Mouse (Mus musculus) embryo, embryonic 10.5 days (tissue): Measurements from ENCODE around the gene Gpsm1.

Experiments used
- DNase-seq: peaks from one replicate; pipeline ENCODE4 v3.0.0-alpha.2; 2015; ENCODE audit warnings: low spot score

The Gpsm1 gene

GRCm38 (mm10) chr2:26312812-26313211 is 2.5 kb upstream of the Gpsm1 start:
- no peak for DNase-seq

- DNase-seq, result no peak
Measured at GRCm38 (mm10) chr2:26313394-26313793, 1.9 kb upstream of the Gpsm1 start.

DNA sequence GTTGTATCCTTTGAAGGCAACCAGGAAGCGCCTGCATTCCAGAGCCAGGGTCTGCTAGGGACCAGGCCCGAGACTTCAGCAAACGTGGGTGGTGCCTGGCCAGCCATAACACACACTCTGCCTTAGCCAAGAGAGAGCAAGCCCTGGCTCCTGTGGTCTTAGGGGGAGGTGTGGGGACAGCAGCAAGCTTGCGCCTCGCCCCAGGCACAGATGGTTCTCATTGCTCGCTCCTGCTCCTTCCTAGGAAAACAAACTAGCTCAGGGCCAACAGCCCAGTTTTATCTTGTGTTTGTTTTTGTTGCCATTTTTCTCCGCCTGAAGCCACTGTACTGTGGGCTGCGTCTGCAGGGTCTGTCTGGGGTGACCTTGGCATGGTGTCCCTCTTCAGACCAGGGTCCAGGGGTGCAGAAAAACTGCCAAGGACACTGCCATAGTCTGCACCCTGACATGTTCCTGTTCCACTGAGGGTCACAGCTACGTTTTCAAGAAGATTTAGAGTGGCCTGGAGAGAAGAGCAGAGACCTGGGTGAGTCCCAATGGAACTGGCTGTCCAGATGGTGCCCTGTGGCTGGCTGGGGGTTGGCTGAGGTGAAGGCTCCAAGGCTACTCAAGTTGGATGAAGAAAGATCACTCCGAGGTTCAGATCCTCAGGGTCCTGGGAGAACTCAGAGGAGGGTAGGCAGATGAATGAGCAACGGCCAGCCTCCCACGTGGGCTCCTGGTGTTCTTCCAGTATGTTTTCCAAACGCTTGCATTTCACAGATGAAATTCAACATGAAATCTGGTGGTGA is 839 bp upstream of the Gpsm1 start:
- DNase-seq, result peak; percentile 75

GRCm38 (mm10) chr2:26315925-26316311 is 603 bp downstream of the Gpsm1 start:
- no peak for DNase-seq

DNA sequence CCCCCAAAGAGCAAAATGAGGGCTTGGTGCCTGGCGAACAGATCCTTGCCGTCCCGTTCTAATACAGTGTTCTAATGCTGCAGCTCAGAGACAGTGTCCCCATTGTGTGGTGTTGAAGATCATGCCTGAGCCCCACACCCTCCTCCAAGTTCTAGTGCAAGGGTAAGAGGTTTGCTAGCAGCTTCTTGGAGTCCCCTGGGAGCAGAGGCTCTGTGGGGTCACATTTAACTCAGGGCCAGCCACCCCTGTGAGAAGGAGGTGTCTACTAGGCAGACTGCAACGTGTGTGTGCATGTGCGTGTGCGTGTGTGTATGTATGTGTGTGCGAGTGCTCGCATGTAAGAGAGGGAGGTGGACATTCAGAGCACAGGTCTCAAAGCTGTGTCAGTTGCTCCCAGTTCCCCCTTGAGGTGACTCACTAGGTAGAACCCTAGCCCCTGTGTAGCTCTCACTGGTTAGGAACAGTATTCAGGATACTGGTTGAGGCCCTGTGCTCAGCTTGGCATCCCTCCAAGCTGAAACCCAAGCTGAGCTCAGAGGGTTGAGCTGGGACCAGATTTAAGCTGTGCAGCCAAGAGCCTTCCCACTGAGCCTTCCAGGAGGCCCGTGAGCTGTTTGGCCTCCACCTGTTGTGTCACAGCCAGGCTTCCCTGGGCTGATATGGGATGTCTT is 1.4 kb downstream of the Gpsm1 start:
- no peak for DNase-seq

DNA sequence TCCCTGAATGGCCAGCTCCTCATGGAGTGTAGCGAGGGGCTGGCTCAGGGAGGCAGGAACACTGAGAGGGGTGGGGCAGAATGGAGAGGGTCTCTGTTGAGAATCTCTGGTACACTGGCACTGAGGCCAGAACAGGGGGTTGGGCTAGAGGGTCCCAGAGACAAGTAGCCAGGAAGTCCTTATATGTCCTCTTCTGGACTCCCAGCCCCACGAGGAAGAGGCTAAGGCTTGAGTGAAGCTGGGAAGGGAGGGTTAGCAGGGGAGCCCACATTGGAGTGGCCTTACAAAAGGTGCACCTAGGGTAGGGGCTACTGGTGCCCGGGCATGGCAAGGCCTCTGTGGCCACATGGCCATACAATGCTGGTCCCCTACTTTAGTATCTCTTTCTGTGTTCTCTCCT is 2.1 kb downstream of the Gpsm1 start:
- DNase-seq, result no peak

- no peak for DNase-seq
Measured at GRCm38 (mm10) chr2:26317991-26318672, 2.8 kb downstream of the Gpsm1 start.

GRCm38 (mm10) chr2:26319109-26319508 is 3.8 kb downstream of the Gpsm1 start:
- DNase-seq, result no peak

DNA sequence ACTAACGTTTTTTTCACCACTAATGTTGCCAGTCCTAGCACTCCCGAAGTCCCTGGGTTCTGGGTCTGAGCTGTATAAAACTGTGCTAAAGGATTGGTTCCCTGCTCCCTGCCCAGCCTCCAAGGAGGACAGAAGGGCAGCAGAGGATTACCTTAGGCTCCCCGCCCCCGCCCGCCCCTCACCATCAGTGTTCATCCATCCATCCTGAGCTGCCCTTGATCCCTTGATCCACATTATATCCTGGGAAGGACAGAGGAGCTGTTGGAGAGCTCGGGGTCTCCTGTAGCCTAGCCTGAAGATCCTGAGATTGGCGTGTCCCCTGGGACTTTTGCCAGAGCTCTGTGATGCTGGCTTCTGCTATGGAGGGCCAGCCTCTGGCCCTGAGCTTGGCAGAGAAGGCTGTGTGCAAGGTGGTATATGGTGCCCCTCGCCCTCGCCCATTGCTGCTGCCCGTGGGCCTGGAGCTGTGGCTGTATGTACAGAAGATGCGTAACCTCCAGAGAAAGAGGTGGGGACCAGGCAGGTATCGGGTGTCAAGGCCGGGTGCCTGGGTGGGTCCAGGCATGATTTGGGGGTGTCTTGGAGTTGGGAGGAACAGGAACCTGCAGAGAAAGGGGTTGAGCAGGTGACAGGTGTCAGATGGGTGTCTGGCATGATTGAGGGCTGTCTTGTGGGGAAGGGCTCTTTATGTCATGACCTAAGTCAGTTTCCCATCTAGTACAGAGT is 4.4 kb downstream of the Gpsm1 start:
- DNase-seq, result no peak

GRCm38 (mm10) chr2:26320245-26321185 is 5.2 kb downstream of the Gpsm1 start:
- no peak for DNase-seq

DNA sequence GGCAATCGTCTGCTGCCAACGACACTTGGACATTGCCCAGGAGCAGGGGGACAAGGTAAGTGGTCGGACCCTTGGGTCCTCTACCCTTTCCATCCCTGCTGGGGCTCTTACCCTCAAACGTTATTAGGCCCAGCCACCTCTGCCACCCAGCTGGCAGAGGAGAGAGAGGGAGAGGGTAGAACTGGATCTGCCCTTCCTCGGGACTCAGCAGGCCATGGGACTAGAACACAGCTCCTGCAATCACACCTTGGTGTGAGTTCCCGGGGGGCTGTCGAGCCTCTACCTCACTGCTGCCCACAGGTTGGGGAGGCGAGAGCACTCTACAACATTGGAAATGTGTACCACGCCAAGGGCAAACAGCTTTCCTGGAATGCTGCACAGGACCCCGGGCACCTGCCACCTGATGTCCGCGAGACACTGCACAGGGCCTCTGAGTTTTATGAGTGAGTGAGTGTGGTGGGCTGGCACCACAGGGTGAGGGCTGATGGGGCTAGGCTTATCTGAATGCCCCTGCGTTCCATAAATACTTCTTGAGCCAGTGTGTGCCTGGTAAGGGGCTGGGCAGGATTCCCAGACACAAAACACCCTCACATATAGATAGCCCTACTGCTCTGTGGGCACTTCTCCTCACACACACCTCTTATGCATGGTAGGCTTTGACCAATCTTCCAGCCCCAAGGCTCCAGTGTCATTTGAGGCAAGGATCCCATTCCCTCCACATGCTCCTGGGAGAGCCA is 8.4 kb downstream of the Gpsm1 start:
- no peak for DNase-seq

GRCm38 (mm10) chr2:26324917-26325316 is 9.6 kb downstream of the Gpsm1 start:
- peak; percentile 20 for DNase-seq

GRCm38 (mm10) chr2:26325386-26326181 is 10.3 kb downstream of the Gpsm1 start:
- peak; percentile 73 for DNase-seq

GRCm38 (mm10) chr2:26327852-26328251 is 12.5 kb downstream of the Gpsm1 start:
- DNase-seq, result no peak

GRCm38 (mm10) chr2:26329402-26329801 is 14.1 kb downstream of the Gpsm1 start:
- DNase-seq, result peak; percentile 29

GRCm38 (mm10) chr2:26330056-26330468 is 14.7 kb downstream of the Gpsm1 start:
- DNase-seq, result no peak

DNA sequence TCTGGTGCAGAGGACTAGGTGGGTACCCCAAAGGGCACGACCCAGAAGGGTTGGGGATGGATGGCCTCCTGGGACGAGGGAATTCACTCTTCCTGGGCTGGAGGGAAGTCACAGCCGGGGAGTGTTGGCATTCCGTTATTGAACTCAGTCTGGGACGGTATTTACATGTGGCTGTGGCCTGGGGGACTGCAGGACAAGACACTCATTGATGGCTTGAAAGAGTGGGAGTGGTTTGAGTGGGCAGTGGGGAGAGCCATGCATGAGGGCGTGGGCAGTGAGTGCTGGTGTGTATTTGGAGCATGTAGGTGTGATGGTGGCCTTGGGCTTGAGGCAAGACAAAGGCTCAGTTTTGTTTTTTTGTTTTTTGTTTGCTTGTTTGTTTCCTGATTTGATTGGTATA is 15.4 kb downstream of the Gpsm1 start:
- no peak for DNase-seq

DNA sequence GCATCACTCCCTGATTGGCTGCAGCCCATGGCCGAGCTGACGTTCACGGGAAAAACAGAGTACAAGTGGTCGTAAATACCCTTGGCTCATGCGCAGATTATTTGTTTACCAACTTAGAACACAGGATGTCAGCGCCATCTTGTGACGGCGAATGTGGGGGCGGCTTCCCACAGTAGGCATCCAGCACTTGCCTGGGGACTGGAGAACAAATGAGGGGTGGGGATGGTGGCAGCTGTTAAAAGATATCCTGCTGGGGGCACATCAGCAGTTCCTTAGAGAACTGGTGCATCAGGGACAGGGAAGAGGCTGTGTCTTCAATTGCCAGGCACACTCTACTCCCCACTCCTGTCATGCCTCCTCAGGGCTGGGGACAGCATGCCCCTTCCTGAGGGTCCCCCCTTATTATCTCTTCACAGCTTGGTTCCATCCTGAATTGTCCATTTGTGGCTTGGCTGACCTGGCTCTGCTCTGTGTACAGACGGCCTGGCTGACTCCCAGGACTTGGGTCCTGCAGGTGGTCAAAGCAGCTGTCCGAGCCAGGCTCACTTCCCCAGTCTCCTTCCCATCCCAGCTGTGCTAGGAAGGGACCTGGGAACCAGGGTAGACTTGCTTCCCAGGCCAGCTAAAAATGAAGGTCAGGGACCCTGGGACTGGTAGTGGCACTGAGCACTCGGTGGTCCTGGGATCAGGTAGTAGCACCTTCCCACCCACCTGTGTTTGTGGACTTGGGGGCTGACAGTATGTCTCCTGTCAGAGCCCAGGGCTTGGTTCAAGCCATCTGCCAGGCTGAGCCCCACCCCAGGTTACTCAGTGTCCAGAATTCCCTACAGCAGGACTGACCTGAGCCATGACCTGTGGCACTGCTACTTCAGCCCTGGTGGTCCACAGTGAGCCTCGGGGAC is 23.2 kb downstream of the Gpsm1 start:
- DNase-seq, result no peak

DNA sequence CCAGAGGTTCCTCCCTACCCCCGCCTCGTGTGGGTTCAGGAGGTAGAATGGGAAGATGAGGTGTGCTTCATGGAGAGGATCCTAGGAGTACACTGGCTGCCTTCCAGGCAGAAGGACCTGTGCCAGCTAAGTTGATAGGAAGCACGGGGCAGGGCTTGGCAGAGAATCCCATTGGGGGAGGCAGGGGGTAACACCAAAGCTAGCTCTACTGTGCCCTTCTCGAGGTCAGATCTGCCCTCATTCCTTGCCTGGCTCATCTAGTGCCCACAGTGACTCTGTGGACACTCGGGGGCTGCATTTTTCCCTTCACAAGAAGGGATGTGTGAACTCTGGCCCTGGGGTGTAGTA is 23.9 kb downstream of the Gpsm1 start:
- DNase-seq, result no peak
